Comparison of ENCODE assay signal across 8 mouse cellular contexts in genomic region chr5:98253838-98254821, GRCm38 (mm10). TPM values are rescaled to one million over a fixed set of nuclear protein-coding genes. Genes with fewer than 3 reads are reported as not detected.
DNase-seq lines count a peak whose midpoint lies in the region; ATAC-seq and TF ChIP-seq lines count a peak whose summit lies in the region.

Gene Fgf5, plus strand, starts transcription at chr5:98254184.

- peak; percentile 26 for DNase-seq in ovary, postnatal 36 days (ENCODE audit: low spot score)
- no peak for DNase-seq in ovary, postnatal 14 days (ENCODE audit: low spot score)
- peak; percentile 63 for DNase-seq in embryo, embryonic 10 days (ENCODE audit: low spot score)
- DNase-seq in kidney, postnatal 4 days, result peak; percentile 39 to 57
- DNase-seq in lung, postnatal 0 days (ENCODE audit: low spot score), result peak; percentile 58
- peak; percentile 50 for DNase-seq in right cerebral cortex, postnatal 25 days
- DNase-seq in thymus, postnatal 14 days, result no peak

- H3K4me3 ChIP-seq in heart, embryonic 12.5 days, result peak within 1 kb of the TSS; percentile 55
- H3K4me3 ChIP-seq in lung, postnatal 0 days (ENCODE audit: low read depth, low read length), result peak within 1 kb of the TSS; percentile 51

- 0 out of 2 replicates have a peak, but pooled peaks cover 4% of the 10 kb centered on the region for H3K4me1 ChIP-seq in heart, embryonic 12.5 days (replicated peaks)
- H3K4me1 ChIP-seq in lung, postnatal 0 days (ENCODE audit: insufficient read depth, low read depth, low read length), result peaks cover 7% of the 10 kb centered on the region; the same call in 1 of the 2 replicates

- no peak for TF ChIP-seq EP300 in lung, postnatal 0 days (IDR thresholded peaks at IDR 0.05)

- under 1% methylated on average over 78 of the region's 80 CpGs for whole genome bisulfite sequencing in heart, embryonic 12.5 days
- 2% methylated on average over 67 of the region's 80 CpGs for WGBS in lung, postnatal 0 days

- H3K36me3 ChIP-seq in heart, embryonic 12.5 days, result no peaks in the 10 kb centered on the region
- no peaks in the 10 kb centered on the region for H3K36me3 ChIP-seq in lung, postnatal 0 days (ENCODE audit: insufficient read depth, low read length)

- no peak within 1 kb of the TSS for H3K27ac ChIP-seq in heart, embryonic 12.5 days (ENCODE audit: poor library complexity, severe bottlenecking)
- H3K27ac ChIP-seq in lung, postnatal 0 days (ENCODE audit: low read length), result no peak within 1 kb of the TSS

- peaks cover 48% of the 10 kb centered on the region for H3K27me3 ChIP-seq in heart, embryonic 12.5 days (replicated peaks)
- H3K27me3 ChIP-seq in lung, postnatal 0 days (replicated peaks; ENCODE audit: insufficient read depth, low read length), result peaks cover 33% of the 10 kb centered on the region

- peak; percentile 83 for ATAC-seq in heart, embryonic 12.5 days (ENCODE audit: insufficient number of reproducible peaks, low FRiP score)
- ATAC-seq in lung, postnatal 0 days, result peak; percentile 70

- TF ChIP-seq CTCF in lung, postnatal 0 days (IDR thresholded peaks at IDR 0.05), result no peak

- H3K9ac ChIP-seq in heart, embryonic 12.5 days, result peak within 1 kb of the TSS; percentile 61
- no peak within 1 kb of the TSS for H3K9ac ChIP-seq in lung, postnatal 0 days (replicated peaks; ENCODE audit: low read depth)

- H3K4me2 ChIP-seq in heart, embryonic 12.5 days, result peak within 1 kb of the TSS; percentile 83
- H3K4me2 ChIP-seq in lung, postnatal 0 days (replicated peaks; ENCODE audit: low read depth, low read length), result peak within 1 kb of the TSS; percentile 93

- no peaks in the 10 kb centered on the region for H3K9me3 ChIP-seq in heart, embryonic 12.5 days (replicated peaks)
- H3K9me3 ChIP-seq in lung, postnatal 0 days (ENCODE audit: low read length), result no peaks in the 10 kb centered on the region

RNA-seq across cellular contexts. Expression of gene Fgf5, which starts in this region (rescaled TPM):
- 0.60 and 0.93 TPM in 2 replicates for polyA plus RNA-seq in heart, embryonic 12.5 days (2016; fragmentation: Nextera tagmentation; extraction: Ambion mirVana)
- 0.26 and 0.33 TPM in 2 replicates for polyA plus RNA-seq in lung, postnatal 0 days (2015; fragmentation: Nextera tagmentation; extraction: Ambion mirVana)

Comparison
In these comparisons a context has a peak if more than half of its experiments do, and no peak if none do; other contexts are left out.
1. DNase-seq: peak in ovary, postnatal 36 days (single experiment), embryo, embryonic 10 days (single experiment), kidney, postnatal 4 days (2 of 2) and right cerebral cortex, postnatal 25 days (single experiment); none in ovary, postnatal 14 days (single experiment) and thymus, postnatal 14 days (single experiment).
2. Peak in ATAC-seq, H3K4me3 ChIP-seq, H3K9ac ChIP-seq and H3K4me2 ChIP-seq in heart, embryonic 12.5 days; RNA of the gene not detected or under 1 TPM.
3. Peak in DNase-seq, ATAC-seq, H3K4me3 ChIP-seq and H3K4me2 ChIP-seq in lung, postnatal 0 days; RNA of the gene not detected or under 1 TPM.